29 mouse cellular contexts compared by ENCODE assay signal in genomic region chr12:4011715-4012114, GRCm38 (mm10). TPM values are rescaled to one million over a fixed set of nuclear protein-coding genes. Genes with fewer than 3 reads are reported as not detected.
DNase-seq lines count a peak whose midpoint lies in the region; ATAC-seq and TF ChIP-seq lines count a peak whose summit lies in the region.
"Had no signal": no experiment of that assay in that cellular context is flagged by ENCODE, and none has a peak within 500 bp of the region (broad histone marks: within the 10 kb centered on the region; RNA-seq: fewer than 3 reads in every experiment).

No protein-coding gene starts in this region.

- H3K27me3 ChIP-seq in thymus, adult 2 months (ENCODE audit: control insufficient read depth, insufficient read depth, low read length): no peaks in the 10 kb centered on the region
- H3K27me3 ChIP-seq in intestine, embryonic 16.5 days (replicated peaks; ENCODE audit: control insufficient read depth, insufficient read depth, low read length): no peaks in the 10 kb centered on the region
- H3K27me3 ChIP-seq: CH12.LX; embryonic facial prominence, embryonic 12.5 days; heart, embryonic 15.5 days; limb, embryonic 13.5 days; liver, embryonic 12.5 days; neural tube, embryonic 15.5 days had no signal

- H3K4me3 ChIP-seq in left cerebral cortex, adult 2 months: no peak overlapping the region
- no peak overlapping the region for H3K4me3 ChIP-seq in thymus, adult 2 months (ENCODE audit: control insufficient read depth, insufficient read depth, low read length)
- H3K4me3 ChIP-seq in intestine, embryonic 16.5 days (ENCODE audit: low read length): no peak overlapping the region
- H3K4me3 ChIP-seq: embryonic facial prominence, embryonic 12.5 days; heart, embryonic 15.5 days; limb, embryonic 13.5 days; liver, embryonic 12.5 days; neural tube, embryonic 15.5 days had no signal

- no peak for TF ChIP-seq CTCF in left cerebral cortex, adult 2 months (IDR thresholded peaks at IDR 0.05)
- no peak for TF ChIP-seq CTCF in thymus, adult 2 months (IDR thresholded peaks at IDR 0.05; ENCODE audit: borderline replicate concordance, control insufficient read depth, extremely low read depth, insufficient read depth, low read length, poor library complexity)

- H3K9me3 ChIP-seq in intestine, embryonic 16.5 days (ENCODE audit: control insufficient read depth, low read length): no peaks in the 10 kb centered on the region
- H3K9me3 ChIP-seq: embryonic facial prominence, embryonic 12.5 days; G1E; heart, embryonic 15.5 days; limb, embryonic 13.5 days; liver, embryonic 12.5 days; neural tube, embryonic 15.5 days had no signal

- DNase-seq in layer of hippocampus, adult 11-12 months (ENCODE audit: low spot score): peak; percentile 48
- no peak for DNase-seq in layer of hippocampus, postnatal 25 days (ENCODE audit: extremely low spot score in 1 of 2, low spot score in 1 of 2)
- DNase-seq in left cerebral cortex, adult 2 months (ENCODE audit: extremely low spot score in 1 of 2, low spot score in 2 of 2): peak in 1 of 2 experiments; percentile 43
- peak; percentile 61 to 75 for DNase-seq in right cerebral cortex, adult 2 months (ENCODE audit: low spot score in 2 of 2)
- peak; percentile 83 for DNase-seq in telencephalon, adult 2 months (ENCODE audit: low read depth, low spot score)
- no peak for DNase-seq in thymus, adult 2 months
- DNase-seq: B cell, adult 2 months; cerebellum, adult 11-12 months; cerebellum, postnatal 14 days; gastrocnemius, postnatal 14 days; heart, postnatal 4 days; kidney, adult 8-10 months; kidney, postnatal 10 days; lung, adult 18-20 months; lung, postnatal 14 days; spleen, adult 18-20 months; thymus, postnatal 36 days had no signal

- 91% methylated on average over 5 of the region's 5 CpGs for WGBS in thymus, adult 2 months
- 84% methylated on average over 5 of the region's 5 CpGs for WGBS in intestine, embryonic 16.5 days

- H3K4me2 ChIP-seq in intestine, embryonic 16.5 days (ENCODE audit: low read depth, low read length): no peak overlapping the region
- H3K4me2 ChIP-seq: embryonic facial prominence, embryonic 12.5 days; heart, embryonic 15.5 days; hindbrain, embryonic 14.5 days; limb, embryonic 13.5 days; liver, embryonic 12.5 days; midbrain, embryonic 11.5 days; neural tube, embryonic 15.5 days had no signal

- no peaks in the 10 kb centered on the region for H3K4me1 ChIP-seq in thymus, adult 2 months (replicated peaks; ENCODE audit: control insufficient read depth, insufficient read depth, low read length)
- H3K4me1 ChIP-seq in intestine, embryonic 16.5 days (ENCODE audit: control insufficient read depth, insufficient read depth, low read length): peaks cover 5% of the 10 kb centered on the region
- H3K4me1 ChIP-seq: liver, embryonic 12.5 days had no signal

- peak overlapping the region; percentile 88 for H3K27ac ChIP-seq in left cerebral cortex, adult 2 months
- no peak overlapping the region for H3K27ac ChIP-seq in thymus, adult 2 months (ENCODE audit: control insufficient read depth, insufficient read depth, low read length)
- H3K27ac ChIP-seq in intestine, embryonic 16.5 days (ENCODE audit: low read length): no peak overlapping the region
- H3K27ac ChIP-seq: embryonic facial prominence, embryonic 12.5 days; heart, embryonic 15.5 days; hindbrain, embryonic 14.5 days; limb, embryonic 13.5 days; liver, embryonic 12.5 days; neural tube, embryonic 15.5 days had no signal

- no peaks in the 10 kb centered on the region for H3K36me3 ChIP-seq in thymus, adult 2 months (ENCODE audit: control insufficient read depth, insufficient read depth, low read length)
- no peaks in the 10 kb centered on the region for H3K36me3 ChIP-seq in intestine, embryonic 16.5 days (ENCODE audit: control insufficient read depth, insufficient read depth, low read length)
- H3K36me3 ChIP-seq: embryonic facial prominence, embryonic 12.5 days; G1E; heart, embryonic 15.5 days; limb, embryonic 13.5 days; liver, embryonic 12.5 days; neural tube, embryonic 15.5 days had no signal

- TF ChIP-seq POLR2A in thymus, adult 2 months (IDR thresholded peaks at IDR 0.05; ENCODE audit: control insufficient read depth, extremely low read depth, insufficient read depth, low read length, poor library complexity): no peak

- no peak for ATAC-seq in intestine, embryonic 16.5 days
- ATAC-seq: inflammation-experienced regulatory T-cells, adult 6 months; liver, embryonic 12.5 days; Patski had no signal

- intact Hi-C loops in left cerebral cortex, adult 2 months (cut with DNase I): no loop called here

- no peak overlapping the region for H3K9ac ChIP-seq in intestine, embryonic 16.5 days (ENCODE audit: low read depth, low read length)
- H3K9ac ChIP-seq: embryonic facial prominence, embryonic 12.5 days; heart, embryonic 15.5 days; hindbrain, embryonic 14.5 days; limb, embryonic 13.5 days; liver, embryonic 12.5 days; neural tube, embryonic 15.5 days had no signal

RNA-seq across cellular contexts. Expression of gene Efr3b, which starts 27.0 kb away (rescaled TPM):
- 10 to 100 TPM; 85.6 to 91.8 TPM for total RNA-seq in layer of hippocampus, postnatal 25 days (2021)
- total RNA-seq in left cerebral cortex, adult 2 months (2021): 100 to 1,000 TPM; 104 to 114 TPM
- 1.5 TPM in 2 replicates for polyA plus RNA-seq in thymus, adult 2 months (2012; rRNA removed)
- 2.6 and 3.2 TPM in 2 replicates for polyA plus RNA-seq in intestine, embryonic 16.5 days (2015; fragmentation: Nextera tagmentation; extraction: Ambion mirVana)
- polyA plus RNA-seq: G1E had no signal

RNA-seq across cellular contexts. Expression of gene Pomc, which starts 57.0 kb away (rescaled TPM):
- 1 to 10 TPM; 3.0 to 3.2 TPM for total RNA-seq in layer of hippocampus, postnatal 25 days (2021)
- total RNA-seq in left cerebral cortex, adult 2 months (2021): 1 to 10 TPM; 1.6 to 2.8 TPM
- 2.7 and 3.9 TPM in 2 replicates for polyA plus RNA-seq in thymus, adult 2 months (2012; rRNA removed)
- polyA plus RNA-seq in intestine, embryonic 16.5 days (2015; fragmentation: Nextera tagmentation; extraction: Ambion mirVana): 2.4 and 2.5 TPM in 2 replicates
- total RNA-seq: G1E had no signal
- polyA plus RNA-seq: G1E, Patski had no signal

Comparison
In these comparisons a context has a peak if more than half of its experiments do, and no peak if none do; other contexts are left out.
1. DNase-seq: peak in layer of hippocampus, adult 11-12 months (single experiment), right cerebral cortex, adult 2 months (2 of 2) and telencephalon, adult 2 months (single experiment); none in layer of hippocampus, postnatal 25 days (0 of 2) and thymus, adult 2 months (single experiment).